Mouse (Mus musculus): ENCODE measurements around the gene Rhox4a2. TPM values are rescaled to one million over a fixed set of nuclear protein-coding genes. Genes with fewer than 3 reads are reported as not detected.
"Not testable (repeated sequence)": the region's sequence is repeated elsewhere in the genome, so short reads cannot be mapped to it uniquely, and the experiment has no call there.

Gene Rhox4a2
- not detected for total RNA-seq (2021)
- long read RNA-seq, experiment 1 = 0 reads
- long read RNA-seq, experiment 2 = 0 reads

GRCm38 (mm10) chrX:37390548-37390947, at the start of gene Rhox4a2:
Gene Rhox4a2 (plus strand): TSS chrX:37390848.
- DNase-seq (ENCODE audit: low spot score in 2 of 2) = not testable (repeated sequence)

GRCm38 (mm10) chrX:37379728-37380127, 10.9 kb upstream of the Rhox4a2 start, which contains the start of gene Rhox3a2:
Gene Rhox3a2 (plus strand): TSS chrX:37380028.
- not testable (repeated sequence) for DNase-seq (ENCODE audit: low spot score in 2 of 2)

- DNase-seq (ENCODE audit: low spot score in 2 of 2) = not testable (repeated sequence)
Measured at GRCm38 (mm10) chrX:37411767-37412166, 21.1 kb downstream of the Rhox4a2 start, which contains the start of gene Rhox2b. Gene Rhox2b (plus strand): TSS chrX:37412067.

GRCm38 (mm10) chrX:37432194-37432593, 41.5 kb downstream of the Rhox4a2 start, which contains the start of gene Rhox4b:
Gene Rhox4b (plus strand): TSS chrX:37432494.
- not testable (repeated sequence) for DNase-seq (ENCODE audit: low spot score in 2 of 2)

Other genes starting within 250 kb of the Rhox4a2 start
- gene Akap14, start 222.0 kb upstream of the Rhox4a2 start, total RNA-seq (2021) = under 1 TPM in 1 of 2 experiments, not detected in 1; 0.18 TPM
- gene Ndufa1, start 199.7 kb upstream of the Rhox4a2 start, total RNA-seq (2021) = 100 to 1,000 TPM; 257 to 290 TPM
- 1 to 10 TPM; 7.4 to 8.3 TPM for gene Rnf113a1, start 199.6 kb upstream of the Rhox4a2 start, total RNA-seq (2021)
- gene Gm9, start 179.8 kb upstream of the Rhox4a2 start, total RNA-seq (2021) = not detected
- gene Rhox1, start 168.6 kb upstream of the Rhox4a2 start, total RNA-seq (2021) = not detected
- not detected for gene Rhox2a, start 145.9 kb upstream of the Rhox4a2 start, total RNA-seq (2021)
- not detected for gene Rhox3a, start 140.9 kb upstream of the Rhox4a2 start, total RNA-seq (2021)
- gene Rhox4a, start 125.5 kb upstream of the Rhox4a2 start, total RNA-seq (2021) = not detected
- not detected for gene Rhox3a2, start 10.8 kb upstream of the Rhox4a2 start, total RNA-seq (2021)
- gene Rhox2b, start 21.2 kb downstream of the Rhox4a2 start, total RNA-seq (2021) = not detected
- gene Rhox4b, start 41.6 kb downstream of the Rhox4a2 start, total RNA-seq (2021) = not detected
- not detected for gene Rhox2c, start 62.8 kb downstream of the Rhox4a2 start, total RNA-seq (2021)
- gene Rhox3c, start 67.7 kb downstream of the Rhox4a2 start, total RNA-seq (2021) = not detected
- not detected for gene Rhox4c, start 89.5 kb downstream of the Rhox4a2 start, total RNA-seq (2021)
- gene Rhox2d, start 102.6 kb downstream of the Rhox4a2 start, total RNA-seq (2021) = not detected
- gene Rhox4d, start 123.5 kb downstream of the Rhox4a2 start, total RNA-seq (2021) = not detected
- not detected for gene Rhox2e, start 139.6 kb downstream of the Rhox4a2 start, total RNA-seq (2021)
- not detected for gene Rhox3e, start 151.2 kb downstream of the Rhox4a2 start, total RNA-seq (2021)
- not detected for gene Rhox4e, start 166.6 kb downstream of the Rhox4a2 start, total RNA-seq (2021)
- not detected for gene Rhox2f, start 180.6 kb downstream of the Rhox4a2 start, total RNA-seq (2021)
- not detected for gene Rhox3f, start 190.1 kb downstream of the Rhox4a2 start, total RNA-seq (2021)
- not detected for gene Rhox4f, start 216.9 kb downstream of the Rhox4a2 start, total RNA-seq (2021)
- gene Rhox3g, start 237.8 kb downstream of the Rhox4a2 start, total RNA-seq (2021) = not detected